Mouse (Mus musculus) stomach, postnatal 0 days (tissue): ENCODE data around the gene Upk1a.

Experiments used
- CTCF ChIP-seq: IDR thresholded peaks from 2 replicates; pipeline ENCODE4 v1.5.1; 2016; ENCODE audit warnings: antibody characterized with exemption, low read depth, mild to moderate bottlenecking, moderate library complexity
- EP300 ChIP-seq: optimal IDR thresholded peaks from 2 replicates; pipeline ENCODE3; 2016; ENCODE audit warnings: antibody characterized with exemption

- TF ChIP-seq CTCF (no peak), EP300 (no peak)
Measured at GRCm38 (mm10) chr7:30600651-30601050, 12.0 kb downstream of the Upk1a start.
